Comparison of ENCODE assay signal across 8 mouse cellular contexts in the genomic region with DNA sequence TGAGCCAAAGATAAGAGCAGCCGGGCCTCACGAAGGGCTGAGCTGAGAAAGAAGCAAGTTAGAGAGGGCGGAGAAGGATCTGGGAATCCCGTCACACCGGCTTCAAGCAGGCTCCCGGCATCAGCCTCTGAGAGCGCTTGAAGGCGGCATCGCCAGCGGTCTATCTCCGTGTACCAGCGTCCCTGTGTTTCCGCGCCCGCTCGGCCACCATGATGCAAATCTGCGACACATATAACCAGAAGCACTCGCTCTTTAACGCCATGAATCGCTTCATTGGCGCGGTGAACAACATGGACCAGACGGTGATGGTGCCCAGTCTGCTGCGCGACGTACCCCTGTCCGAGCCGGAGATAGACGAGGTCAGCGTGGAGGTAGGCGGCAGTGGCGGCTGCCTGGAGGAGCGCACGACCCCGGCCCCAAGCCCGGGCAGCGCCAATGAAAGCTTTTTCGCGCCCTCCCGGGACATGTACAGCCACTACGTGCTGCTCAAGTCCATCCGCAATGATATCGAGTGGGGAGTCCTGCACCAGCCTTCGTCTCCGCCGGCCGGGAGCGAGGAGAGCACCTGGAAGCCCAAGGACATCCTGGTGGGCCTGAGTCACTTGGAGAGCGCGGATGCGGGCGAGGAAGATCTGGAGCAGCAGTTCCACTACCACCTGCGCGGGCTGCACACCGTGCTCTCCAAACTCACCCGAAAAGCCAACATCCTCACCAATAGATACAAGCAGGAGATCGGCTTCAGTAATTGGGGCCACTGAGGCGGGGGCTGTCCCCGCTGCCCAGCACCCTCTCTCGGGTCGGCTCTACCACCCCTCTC. TPM values are rescaled to one million over a fixed set of nuclear protein-coding genes. Genes with fewer than 3 reads are reported as not detected.
DNase-seq lines count a peak whose midpoint lies in the region; ATAC-seq and TF ChIP-seq lines count a peak whose summit lies in the region.

No protein-coding gene starts in this region.

- WGBS in heart, embryonic 11.5 days (ENCODE audit: insufficient replicate concordance), result 17% methylated on average over 60 of the region's 61 CpGs
- 27% methylated on average over 61 of the region's 61 CpGs for WGBS in kidney, postnatal 0 days
- WGBS in liver, embryonic 13.5 days (ENCODE audit: insufficient replicate concordance), result 11% methylated on average over 61 of the region's 61 CpGs

- peak overlapping the region; percentile 83 for H3K27ac ChIP-seq in heart, embryonic 11.5 days (ENCODE audit: low read depth, low read length)
- H3K27ac ChIP-seq in kidney, postnatal 0 days, result peak overlapping the region; percentile 82
- peak overlapping the region; percentile 93 for H3K27ac ChIP-seq in liver, embryonic 13.5 days

- no peaks in the 10 kb centered on the region for H3K27me3 ChIP-seq in heart, embryonic 11.5 days (ENCODE audit: control insufficient read depth, insufficient read depth, low read length)
- no peaks in the 10 kb centered on the region for H3K27me3 ChIP-seq in kidney, postnatal 0 days (ENCODE audit: insufficient read depth, low read length)
- no peaks in the 10 kb centered on the region for H3K27me3 ChIP-seq in liver, embryonic 13.5 days

- no peaks in the 10 kb centered on the region for H3K9me3 ChIP-seq in heart, embryonic 11.5 days (replicated peaks; ENCODE audit: control insufficient read depth, low read length)
- H3K9me3 ChIP-seq in kidney, postnatal 0 days (replicated peaks; ENCODE audit: low read length), result no peaks in the 10 kb centered on the region
- no peaks in the 10 kb centered on the region for H3K9me3 ChIP-seq in liver, embryonic 13.5 days (replicated peaks)

- H3K36me3 ChIP-seq in heart, embryonic 11.5 days (ENCODE audit: control insufficient read depth, insufficient read depth, low read length), result no peaks in the 10 kb centered on the region
- H3K36me3 ChIP-seq in kidney, postnatal 0 days (ENCODE audit: insufficient read depth, low read length), result no peaks in the 10 kb centered on the region
- no peaks in the 10 kb centered on the region for H3K36me3 ChIP-seq in liver, embryonic 13.5 days

- peak overlapping the region; percentile 75 for H3K4me2 ChIP-seq in heart, embryonic 11.5 days
- H3K4me2 ChIP-seq in kidney, postnatal 0 days (ENCODE audit: low read length), result peak overlapping the region; percentile 66
- peak overlapping the region; percentile 75 for H3K4me2 ChIP-seq in liver, embryonic 13.5 days

- DNase-seq in urinary bladder, postnatal 14 days (ENCODE audit: low spot score), result peak; percentile 17
- no peak for DNase-seq in urinary bladder, postnatal 10 days (ENCODE audit: low spot score)
- DNase-seq in embryo, embryonic 11 days, result peak; percentile 43
- DNase-seq in kidney, postnatal 0 days (ENCODE audit: low spot score), result peak; percentile 12
- DNase-seq in liver, embryonic 13.5 days, result peak; percentile 33
- DNase-seq in retina, postnatal 1 day, result peak; percentile 45
- DNase-seq in thymus, postnatal 4 days, result peak; percentile 45

- no peaks in the 10 kb centered on the region for H3K4me1 ChIP-seq in heart, embryonic 11.5 days (ENCODE audit: control insufficient read depth, insufficient read depth, low read length)
- no peaks in the 10 kb centered on the region for H3K4me1 ChIP-seq in kidney, postnatal 0 days (replicated peaks; ENCODE audit: insufficient read depth, low read length)
- H3K4me1 ChIP-seq in liver, embryonic 13.5 days (replicated peaks), result peaks cover 35% of the 10 kb centered on the region

- no peak for TF ChIP-seq CTCF in kidney, postnatal 0 days (IDR thresholded peaks at IDR 0.05; ENCODE audit: low read depth)

- H3K4me3 ChIP-seq in heart, embryonic 11.5 days (ENCODE audit: low read depth, low read length), result peak overlapping the region; percentile 59
- H3K4me3 ChIP-seq in kidney, postnatal 0 days (replicated peaks; ENCODE audit: low read depth, low read length), result peak overlapping the region; percentile 54
- peak overlapping the region; percentile 79 for H3K4me3 ChIP-seq in liver, embryonic 13.5 days (replicated peaks)

- H3K9ac ChIP-seq in heart, embryonic 11.5 days (ENCODE audit: low read depth, low read length), result peak overlapping the region; percentile 79
- peak overlapping the region; percentile 66 for H3K9ac ChIP-seq in kidney, postnatal 0 days (ENCODE audit: low read depth, low read length)
- peak overlapping the region; percentile 87 for H3K9ac ChIP-seq in liver, embryonic 13.5 days

- 0 out of 2 replicates have a peak, but pooled peaks have one; percentile 8 for ATAC-seq in heart, embryonic 11.5 days (replicated peaks; ENCODE audit: insufficient number of reproducible peaks, low FRiP score, low TSS enrichment)
- ATAC-seq in kidney, postnatal 0 days (replicated peaks; ENCODE audit: low FRiP score, low read depth), result no peak
- ATAC-seq in liver, embryonic 13.5 days (ENCODE audit: low read depth), result peak; percentile 5; the same call in 1 of the 2 replicates

RNA-seq across cellular contexts. Expression of a gene that starts 3.4 kb away (rescaled TPM):
- polyA plus RNA-seq in heart, embryonic 11.5 days (2014; fragmentation: Nextera tagmentation; extraction: Ambion mirVana), result 25.5 and 27.6 TPM in 2 replicates
- polyA plus RNA-seq in kidney, postnatal 0 days (2015; fragmentation: Nextera tagmentation; extraction: Ambion mirVana), result 43.6 and 45.7 TPM in 2 replicates
- polyA plus RNA-seq in liver, embryonic 13.5 days (2015; fragmentation: Nextera tagmentation; extraction: Ambion mirVana), result 41.9 and 42.0 TPM in 2 replicates
